ENCODE assay signal across 8 mouse cellular contexts in genomic region chr17:86330076-86330955, GRCm38 (mm10).
DNase-seq lines count a peak whose midpoint lies in the region; ATAC-seq and TF ChIP-seq lines count a peak whose summit lies in the region.

No protein-coding gene starts in this region.

- H3K4me3 ChIP-seq in forebrain, embryonic 10.5 days = no peak overlapping the region
- H3K4me3 ChIP-seq in forebrain, embryonic 11.5 days (ENCODE audit: low read depth, low read length) = no peak overlapping the region
- H3K4me3 ChIP-seq in lung, embryonic 16.5 days (ENCODE audit: low read length) = no peak overlapping the region
- H3K4me3 ChIP-seq in lung, adult 2 months (replicated peaks; ENCODE audit: extremely low read depth, low read depth, low read length) = no peak overlapping the region
- H3K4me3 ChIP-seq in limb, embryonic 14.5 days (replicated peaks; ENCODE audit: low read length) = no peak overlapping the region
- no peak overlapping the region for H3K4me3 ChIP-seq in stomach, postnatal 0 days (ENCODE audit: low read depth, low read length)

- no peak for ATAC-seq in forebrain, embryonic 11.5 days (replicated peaks; ENCODE audit: low FRiP score)
- ATAC-seq in lung, embryonic 16.5 days (ENCODE audit: low read depth) = 0 out of 2 replicates have a peak, but pooled peaks have one; percentile 32
- ATAC-seq in limb, embryonic 14.5 days (ENCODE audit: low FRiP score, low read depth) = no peak; the same call in 1 of the 2 replicates
- no peak for ATAC-seq in stomach, postnatal 0 days (ENCODE audit: low FRiP score, low TSS enrichment)
- ATAC-seq in erythroblast, adult 5-6 weeks (replicated peaks; ENCODE audit: low FRiP score, poor library complexity, severe bottlenecking) = no peak

- peak overlapping the region; percentile 48; the same call in 1 of the 2 replicates for H3K27ac ChIP-seq in forebrain, embryonic 10.5 days
- no peak overlapping the region for H3K27ac ChIP-seq in forebrain, embryonic 11.5 days (ENCODE audit: low read depth, low read length)
- no peak overlapping the region; the same call in 1 of the 2 replicates for H3K27ac ChIP-seq in lung, embryonic 16.5 days (ENCODE audit: low read length)
- H3K27ac ChIP-seq in limb, embryonic 14.5 days (replicated peaks; ENCODE audit: low read depth, low read length) = 0 out of 2 replicates have a peak overlapping the region, but pooled peaks have one; percentile 19
- no peak overlapping the region for H3K27ac ChIP-seq in stomach, postnatal 0 days (replicated peaks)

- H3K4me2 ChIP-seq in forebrain, embryonic 11.5 days (ENCODE audit: low read depth, low read length, severe bottlenecking) = no peak overlapping the region
- H3K4me2 ChIP-seq in lung, embryonic 16.5 days (ENCODE audit: low read depth, low read length) = no peak overlapping the region
- H3K4me2 ChIP-seq in limb, embryonic 14.5 days (replicated peaks; ENCODE audit: low read depth, low read length, severe bottlenecking) = no peak overlapping the region
- no peak overlapping the region for H3K4me2 ChIP-seq in stomach, postnatal 0 days (replicated peaks; ENCODE audit: low read depth)

- H3K9me3 ChIP-seq in forebrain, embryonic 10.5 days = no peaks in the 10 kb centered on the region
- no peaks in the 10 kb centered on the region for H3K9me3 ChIP-seq in forebrain, embryonic 11.5 days (ENCODE audit: control insufficient read depth, low read length)
- no peaks in the 10 kb centered on the region for H3K9me3 ChIP-seq in lung, embryonic 16.5 days (ENCODE audit: control insufficient read depth, low read length)
- H3K9me3 ChIP-seq in limb, embryonic 14.5 days (ENCODE audit: control insufficient read depth, low read length) = no peaks in the 10 kb centered on the region
- no peaks in the 10 kb centered on the region for H3K9me3 ChIP-seq in stomach, postnatal 0 days (ENCODE audit: control insufficient read depth, low read length)

- no peak for TF ChIP-seq CTCF in lung, adult 2 months (IDR thresholded peaks at IDR 0.05; ENCODE audit: insufficient read depth, low read length)
- no peak for TF ChIP-seq CTCF in stomach, postnatal 0 days (IDR thresholded peaks at IDR 0.05; ENCODE audit: low read depth)

- WGBS in forebrain, embryonic 10.5 days = 55% methylated on average over 16 of the region's 16 CpGs
- WGBS in forebrain, embryonic 11.5 days = 50% methylated on average over 16 of the region's 16 CpGs
- WGBS in lung, embryonic 16.5 days = 47% methylated on average over 16 of the region's 16 CpGs
- 73% methylated on average over 16 of the region's 16 CpGs for WGBS in lung, adult 2 months
- WGBS in limb, embryonic 14.5 days = 41% methylated on average over 16 of the region's 16 CpGs
- WGBS in stomach, postnatal 0 days = 47% methylated on average over 16 of the region's 16 CpGs

- H3K36me3 ChIP-seq in forebrain, embryonic 10.5 days (replicated peaks) = no peaks in the 10 kb centered on the region
- no peaks in the 10 kb centered on the region for H3K36me3 ChIP-seq in forebrain, embryonic 11.5 days (ENCODE audit: control insufficient read depth, insufficient read depth, low read length)
- H3K36me3 ChIP-seq in lung, embryonic 16.5 days (ENCODE audit: control insufficient read depth, insufficient read depth, low read length) = no peaks in the 10 kb centered on the region
- H3K36me3 ChIP-seq in limb, embryonic 14.5 days (ENCODE audit: control insufficient read depth, insufficient read depth, low read length) = no peaks in the 10 kb centered on the region
- no peaks in the 10 kb centered on the region for H3K36me3 ChIP-seq in stomach, postnatal 0 days (ENCODE audit: control insufficient read depth, insufficient read depth, low read length)

- no peak for TF ChIP-seq POLR2A in lung, adult 2 months (IDR thresholded peaks at IDR 0.05; ENCODE audit: borderline replicate concordance, extremely low read depth, low read depth, low read length)
- TF ChIP-seq POLR2A in limb, embryonic 14.5 days (IDR thresholded peaks at IDR 0.05; ENCODE audit: borderline replicate concordance, extremely low read depth, insufficient read depth, insufficient read length) = no peak

- no peak for DNase-seq in forebrain, embryonic 10.5 days (ENCODE audit: extremely low spot score, low spot score)
- no peak for DNase-seq in forebrain, embryonic 11.5 days (ENCODE audit: low spot score)
- no peak for DNase-seq in lung, adult 2 months
- DNase-seq in limb, embryonic 14.5 days (ENCODE audit: low spot score) = no peak
- peak; percentile 20 for DNase-seq in stomach, postnatal 0 days (ENCODE audit: low spot score)
- no peak for DNase-seq in cerebellum, adult 8-10 months

- no peaks in the 10 kb centered on the region for H3K27me3 ChIP-seq in forebrain, embryonic 10.5 days (ENCODE audit: poor library complexity, severe bottlenecking)
- H3K27me3 ChIP-seq in forebrain, embryonic 11.5 days (ENCODE audit: control insufficient read depth, insufficient read depth, low read length) = no peaks in the 10 kb centered on the region
- H3K27me3 ChIP-seq in lung, embryonic 16.5 days (ENCODE audit: control insufficient read depth, insufficient read depth, low read depth, low read length) = no peaks in the 10 kb centered on the region
- H3K27me3 ChIP-seq in limb, embryonic 14.5 days (ENCODE audit: control insufficient read depth, insufficient read depth, low read length) = no peaks in the 10 kb centered on the region
- no peaks in the 10 kb centered on the region for H3K27me3 ChIP-seq in stomach, postnatal 0 days (ENCODE audit: control insufficient read depth, insufficient read depth, low read length)

- peaks cover 35% of the 10 kb centered on the region for H3K4me1 ChIP-seq in forebrain, embryonic 10.5 days
- no peaks in the 10 kb centered on the region; the same call in none of the 2 replicates for H3K4me1 ChIP-seq in forebrain, embryonic 11.5 days (replicated peaks; ENCODE audit: control insufficient read depth, insufficient read depth, low read length)
- H3K4me1 ChIP-seq in lung, embryonic 16.5 days (replicated peaks; ENCODE audit: control insufficient read depth, insufficient read depth, low read length) = peaks cover 24% of the 10 kb centered on the region
- H3K4me1 ChIP-seq in lung, adult 2 months (ENCODE audit: control insufficient read depth, insufficient read depth, low read length) = peaks cover 14% of the 10 kb centered on the region
- peaks cover 34% of the 10 kb centered on the region for H3K4me1 ChIP-seq in limb, embryonic 14.5 days (ENCODE audit: control insufficient read depth, insufficient read depth, low read length)
- peaks cover 9% of the 10 kb centered on the region for H3K4me1 ChIP-seq in stomach, postnatal 0 days (replicated peaks; ENCODE audit: control insufficient read depth, insufficient read depth)

- no peak overlapping the region for H3K9ac ChIP-seq in forebrain, embryonic 11.5 days (ENCODE audit: low read length)
- no peak overlapping the region for H3K9ac ChIP-seq in lung, embryonic 16.5 days (ENCODE audit: low read length)
- no peak overlapping the region for H3K9ac ChIP-seq in limb, embryonic 14.5 days (ENCODE audit: low read depth, low read length, severe bottlenecking)
- no peak overlapping the region for H3K9ac ChIP-seq in stomach, postnatal 0 days (ENCODE audit: low read length)

- no peak for TF ChIP-seq EP300 in stomach, postnatal 0 days (optimal IDR thresholded peaks at IDR 0.05)

Comparison
In these comparisons a context has a peak if more than half of its experiments do, and no peak if none do; other contexts are left out.
1. H3K27ac ChIP-seq: peak in forebrain, embryonic 10.5 days (single experiment) and limb, embryonic 14.5 days (single experiment); none in forebrain, embryonic 11.5 days (single experiment), lung, embryonic 16.5 days (single experiment) and stomach, postnatal 0 days (single experiment).